9 mouse cellular contexts compared by ENCODE assay signal in genomic region chr2:53204373-53205274, GRCm38 (mm10). TPM values are rescaled to one million over a fixed set of nuclear protein-coding genes. Genes with fewer than 3 reads are reported as not detected.
DNase-seq lines count a peak whose midpoint lies in the region; ATAC-seq and TF ChIP-seq lines count a peak whose summit lies in the region.
"Had no signal": no experiment of that assay in that cellular context is flagged by ENCODE, and none has a peak within 500 bp of the region (broad histone marks: within the 10 kb centered on the region; RNA-seq: fewer than 3 reads in every experiment).

No protein-coding gene starts in this region.

- ATAC-seq in megakaryocyte, adult 5-6 weeks (ENCODE audit: poor library complexity, severe bottlenecking), result peak; percentile 53; the same call in 1 of the 2 replicates

- TF ChIP-seq CTCF in gastrocnemius, adult 2 months (IDR thresholded peaks at IDR 0.05), result peak; percentile 72

- intact Hi-C loops in gastrocnemius, adult 2 months (cut with DNase I), result no loop called here

- DNase-seq in gastrocnemius, adult 2 months, result no peak
- DNase-seq in gastrocnemius, postnatal 4 days (ENCODE audit: low spot score in 2 of 2), result no peak
- DNase-seq in A20 (ENCODE audit: low read depth, low spot score), result peak; percentile 58
- peak; percentile 51 for DNase-seq in brain, adult 2 months (ENCODE audit: low read depth, low spot score)
- DNase-seq in cerebellum, adult 8-10 months, result no peak
- DNase-seq in left cerebral cortex, adult 9 months (ENCODE audit: low spot score in 2 of 2), result no peak
- DNase-seq in lung, postnatal 14 days, result no peak

- no peak overlapping the region for H3K4me3 ChIP-seq in gastrocnemius, adult 2 months
- H3K4me3 ChIP-seq: megakaryocyte, embryonic 14.5 days had no signal

- H3K27ac ChIP-seq in gastrocnemius, adult 2 months, result no peak overlapping the region

RNA-seq across cellular contexts. Expression of gene Arl6ip6, which starts 13.1 kb away (rescaled TPM):
- 10 to 100 TPM in 1 of 2 experiments, 1 to 10 TPM in 1; 9.2 to 13.6 TPM for total RNA-seq in gastrocnemius, adult 2 months (2021)
- total RNA-seq in gastrocnemius, postnatal 4 days (2021), result 10 to 100 TPM; 20.3 to 29.4 TPM
- total RNA-seq in megakaryocyte, adult 5-6 weeks (2015), result 55.5 and 65.5 TPM in 2 replicates
- total RNA-seq in megakaryocyte, adult 5-6 weeks (2017), result 38.7 and 41.4 TPM in 2 replicates

RNA-seq across cellular contexts. Expression of gene Prpf40a, which starts 13.5 kb away (rescaled TPM):
- total RNA-seq in gastrocnemius, adult 2 months (2021), result 10 to 100 TPM; 26.2 to 32.1 TPM
- total RNA-seq in gastrocnemius, postnatal 4 days (2021), result 10 to 100 TPM; 58.1 to 73.1 TPM
- total RNA-seq in megakaryocyte, adult 5-6 weeks (2015), result 98.2 and 107 TPM in 2 replicates
- 190 and 201 TPM in 2 replicates for total RNA-seq in megakaryocyte, adult 5-6 weeks (2017)

Comparison
In these comparisons a context has a peak if more than half of its experiments do, and no peak if none do; other contexts are left out.
1. DNase-seq: peak in A20 (single experiment) and brain, adult 2 months (single experiment); none in gastrocnemius, adult 2 months (single experiment), gastrocnemius, postnatal 4 days (0 of 2), cerebellum, adult 8-10 months (single experiment), left cerebral cortex, adult 9 months (0 of 2) and lung, postnatal 14 days (single experiment).